Mouse (Mus musculus) monocyte, adult 59 days (primary cell): Measurements from ENCODE around the gene Procr. TPM values are rescaled to one million over a fixed set of nuclear protein-coding genes. Genes with fewer than 3 reads are reported as not detected.

Experiments used
- total RNA-seq, 2 experiments: library from RNA; stranded (reverse); gene quantifications; one replicate each; pipeline ENCODE4 v1.2.4; 2023

Procr gene
- 1 to 10 TPM; 2.0 to 2.3 TPM for total RNA-seq

DNA sequence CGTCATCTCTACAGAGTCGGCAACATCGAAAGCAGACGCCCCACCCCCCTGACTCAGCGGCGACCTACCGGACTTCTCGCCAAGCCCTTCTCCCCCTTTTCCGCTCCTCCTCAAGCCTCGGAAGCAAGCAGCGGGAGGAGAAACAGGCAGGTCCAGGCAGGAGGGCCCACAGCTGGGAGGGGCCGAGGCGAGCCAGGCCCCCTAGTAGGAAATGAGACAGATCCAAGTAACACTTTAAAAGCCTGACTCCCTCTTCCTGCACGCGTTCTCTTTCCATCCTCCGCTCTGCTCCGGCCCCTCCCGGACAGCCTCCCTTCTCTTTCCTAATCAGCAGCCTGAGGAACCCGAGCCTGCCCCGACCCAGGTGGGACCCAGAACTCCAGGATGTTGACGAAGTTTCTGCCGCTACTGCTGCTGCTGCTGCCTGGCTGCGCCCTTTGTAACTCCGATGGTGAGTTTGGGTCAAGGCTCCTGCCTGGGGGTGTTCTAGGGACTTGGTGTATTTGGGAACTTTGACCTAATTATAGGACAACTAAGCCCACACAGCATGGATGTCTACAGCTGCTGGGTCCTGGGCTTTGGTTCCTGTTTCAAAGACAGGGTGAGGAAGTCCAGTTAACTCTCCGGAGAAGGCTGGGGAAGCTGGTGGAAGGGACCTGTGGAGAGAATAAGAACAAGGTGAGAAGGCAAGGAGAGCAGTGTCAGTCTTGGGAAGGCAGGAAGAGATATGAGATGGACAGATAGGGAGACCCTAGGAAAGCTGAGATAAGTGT is at the start of gene Procr:
TSS of gene Procr (plus strand) at position 104 of the 773 bp plus-strand sequence.

GRCm38 (mm10) chr2:155729158-155729645 is 21.7 kb upstream of the Procr start, which contains the start of gene Edem2:
Gene Edem2 (minus strand): TSS chr2:155729475.

GRCm38 (mm10) chr2:155735766-155736165 is 15.2 kb upstream of the Procr start, which contains the start of gene Gm17581:
Gene Gm17581 (minus strand): TSS chr2:155735866.

GRCm38 (mm10) chr2:155774927-155775684 is 24.2 kb downstream of the Procr start, which contains the start of gene Mmp24:
Gene Mmp24 (plus strand): TSS chr2:155775342.

Other genes with a start within 250 kb of the Procr start
- gene Acss2, start 233.2 kb upstream of the Procr start, total RNA-seq, result 10 to 100 TPM; 15.5 to 16.7 TPM
- gene Ggt7, start 232.9 kb upstream of the Procr start, total RNA-seq, result not detected
- 10 to 100 TPM; 33.7 to 39.6 TPM for gene Gss, start 158.3 kb upstream of the Procr start, total RNA-seq
- gene Myh7b, start 139.9 kb upstream of the Procr start, total RNA-seq, result under 1 TPM in 1 of 2 experiments, not detected in 1; 0.12 TPM
- 100 to 1,000 TPM; 187 to 191 TPM for gene Trpc4ap, start 58.7 kb upstream of the Procr start, total RNA-seq
- gene Edem2, start 21.6 kb upstream of the Procr start, total RNA-seq, result 10 to 100 TPM; 46.1 to 49.8 TPM
- not detected for gene Gm17581, start 15.3 kb upstream of the Procr start, total RNA-seq
- not detected for gene Mmp24, start 24.2 kb downstream of the Procr start, total RNA-seq
- gene BC029722, start 68.3 kb downstream of the Procr start, total RNA-seq, result 10 to 100 TPM; 16.6 to 19.8 TPM
- gene Eif6, start 75.8 kb downstream of the Procr start, total RNA-seq, result 100 to 1,000 TPM; 105 to 131 TPM
- gene Fam83c, start 83.7 kb downstream of the Procr start, total RNA-seq, result not detected
- gene Uqcc1, start 179.2 kb downstream of the Procr start, total RNA-seq, result 10 to 100 TPM; 19.4 to 29.6 TPM
- gene Gm15557, start 189.6 kb downstream of the Procr start, total RNA-seq, result not detected
- gene Gdf5, start 194.2 kb downstream of the Procr start, total RNA-seq, result not detected
- gene Cep250, start 205.3 kb downstream of the Procr start, total RNA-seq, result 10 to 100 TPM; 52.9 to 56.1 TPM